Mouse (Mus musculus) MEL (cell line): ENCODE data around the gene Klhl22.

ENCODE experiments used
- CTCF ChIP-seq, 3 experiments: IDR thresholded peaks in 2 of 3; conservative IDR thresholded peaks in 1 of 3; 2 replicates each; pipeline ENCODE4 v1.5.1; 2011 to 2012; ENCODE audit warnings: low read length in 3 of 3, low read depth in 2 of 3, mild to moderate bottlenecking in 2 of 3, improper control_type of control experiment in 1 of 3, inconsistent platforms in 1 of 3, mixed read lengths in 1 of 3, moderate library complexity in 1 of 3; ENCODE audit not compliant: control insufficient read depth in 1 of 3, insufficient read depth in 1 of 3, poor library complexity in 1 of 3, severe bottlenecking in 1 of 3
- ELF1 ChIP-seq: IDR thresholded peaks from 2 replicates; pipeline ENCODE4 v1.6.1; 2014; ENCODE audit warnings: low read depth, mild to moderate bottlenecking, inconsistent platforms, low read length, improper control_type of control experiment, moderate library complexity
- HCFC1 ChIP-seq: IDR thresholded peaks from 2 replicates; pipeline ENCODE4 v1.6.1; 2012; ENCODE audit warnings: low read depth, mild to moderate bottlenecking, inconsistent platforms, low read length, improper control_type of control experiment, moderate library complexity
- MAX ChIP-seq: IDR thresholded peaks from 2 replicates; pipeline ENCODE4 v1.6.1; 2011; ENCODE audit warnings: low read length, improper control_type of control experiment
- SIN3A ChIP-seq: IDR thresholded peaks from 2 replicates; pipeline ENCODE4 v1.6.1; 2012; ENCODE audit warnings: low read length, improper control_type of control experiment, inconsistent platforms
- TBP ChIP-seq: IDR thresholded peaks from 2 replicates; pipeline ENCODE4 v1.8.0; 2011; ENCODE audit warnings: low read depth, low read length, improper control_type of control experiment
- USF1 ChIP-seq: IDR thresholded peaks from 2 replicates; pipeline ENCODE4 v1.6.1; 2014; ENCODE audit warnings: low read depth, mild to moderate bottlenecking, inconsistent platforms, low read length, improper control_type of control experiment, moderate library complexity

GRCm38 (mm10) chr16:17744536-17744935, 14.9 kb upstream of the Klhl22 start:
- TF ChIP-seq MAX (no peak), USF1 (peak; percentile 85), CTCF (IDR thresholded peaks at IDR 0.05 in 2 of 3, conservative IDR thresholded peaks at IDR 0.05 in 1 of 3; ENCODE audit: control insufficient read depth in 1 of 3, insufficient read depth in 1 of 3, low read depth in 2 of 3, low read length in 3 of 3, poor library complexity in 1 of 3, severe bottlenecking in 1 of 3) (peak; percentile 83 to 90 (median 90)), ELF1 (0 out of 2 replicates have a peak, but pooled peaks have one; percentile 33), TBP (no peak), HCFC1 (no peak), SIN3A (no peak; the same call in none of the 2 replicates)
